In the genomic region with DNA sequence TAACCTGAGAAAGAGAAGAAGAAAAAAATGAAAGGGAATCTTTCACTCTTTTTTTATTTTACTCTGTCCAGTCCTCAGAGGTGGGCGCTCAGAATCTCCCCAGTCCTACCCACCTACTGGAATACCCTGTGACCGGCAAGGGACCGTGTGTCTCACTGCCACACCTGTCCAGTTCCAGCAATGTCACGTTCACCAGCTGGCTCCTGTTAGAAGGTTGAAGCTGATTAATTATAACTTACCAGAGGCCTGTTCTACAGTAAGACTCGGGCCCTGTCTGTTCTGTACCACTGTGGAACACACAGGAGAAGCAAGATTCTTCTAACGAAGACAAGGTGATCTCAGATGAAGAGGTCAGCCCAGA, we compare ENCODE assay signal across 9 mouse cellular contexts.
DNase-seq lines count a peak whose midpoint lies in the region; ATAC-seq and TF ChIP-seq lines count a peak whose summit lies in the region.
"Had no signal": no experiment of that assay in that cellular context is flagged by ENCODE, and none has a peak within 500 bp of the region (broad histone marks: within the 10 kb centered on the region; RNA-seq: fewer than 3 reads in every experiment).

No protein-coding gene starts in this region.

- WGBS in heart, embryonic 14.5 days: 64% methylated on average over 6 of the region's 6 CpGs
- 63% methylated on average over 6 of the region's 6 CpGs for WGBS in lung, embryonic 14.5 days
- 63% methylated on average over 6 of the region's 6 CpGs for WGBS in forebrain, embryonic 16.5 days
- WGBS in intestine, embryonic 16.5 days: 48% methylated on average over 6 of the region's 6 CpGs

- intact Hi-C loops in left cerebral cortex, postnatal 4 days (cut with DNase I): no loop called here

- peak overlapping the region; percentile 56 for H3K9ac ChIP-seq in heart, embryonic 14.5 days (ENCODE audit: low read length)
- H3K9ac ChIP-seq in lung, embryonic 14.5 days: no peak overlapping the region
- H3K9ac ChIP-seq in forebrain, embryonic 16.5 days (replicated peaks; ENCODE audit: low read depth, low read length): no peak overlapping the region
- no peak overlapping the region for H3K9ac ChIP-seq in intestine, embryonic 16.5 days (ENCODE audit: low read depth, low read length)
- H3K9ac ChIP-seq: liver, postnatal 0 days had no signal

- no peaks in the 10 kb centered on the region for H3K36me3 ChIP-seq in heart, embryonic 14.5 days (ENCODE audit: control insufficient read depth, insufficient read depth, low read length)
- no peaks in the 10 kb centered on the region for H3K36me3 ChIP-seq in lung, embryonic 14.5 days (ENCODE audit: insufficient read depth)
- H3K36me3 ChIP-seq in forebrain, embryonic 16.5 days (ENCODE audit: control insufficient read depth, insufficient read depth): no peaks in the 10 kb centered on the region
- no peaks in the 10 kb centered on the region for H3K36me3 ChIP-seq in intestine, embryonic 16.5 days (ENCODE audit: control insufficient read depth, insufficient read depth, low read length)

- no peak for ATAC-seq in heart, embryonic 14.5 days (ENCODE audit: insufficient number of reproducible peaks, insufficient read depth, low FRiP score, low read depth)
- ATAC-seq in lung, embryonic 14.5 days (ENCODE audit: insufficient read depth): peak; percentile 16; the same call in 1 of the 2 replicates
- 0 out of 2 replicates have a peak, but pooled peaks have one; percentile 3 for ATAC-seq in forebrain, embryonic 16.5 days
- no peak for ATAC-seq in intestine, embryonic 16.5 days
- ATAC-seq: liver, postnatal 0 days had no signal

- no peaks in the 10 kb centered on the region for H3K27me3 ChIP-seq in heart, embryonic 14.5 days (ENCODE audit: control insufficient read depth, insufficient read depth, low read length)
- no peaks in the 10 kb centered on the region for H3K27me3 ChIP-seq in lung, embryonic 14.5 days (ENCODE audit: insufficient read depth, low read length)
- peaks cover 9% of the 10 kb centered on the region; the same call in 1 of the 2 replicates for H3K27me3 ChIP-seq in forebrain, embryonic 16.5 days (replicated peaks; ENCODE audit: control insufficient read depth, insufficient read depth, low read length)
- no peaks in the 10 kb centered on the region for H3K27me3 ChIP-seq in intestine, embryonic 16.5 days (replicated peaks; ENCODE audit: control insufficient read depth, insufficient read depth, low read length)

- no peaks in the 10 kb centered on the region for H3K9me3 ChIP-seq in heart, embryonic 14.5 days (ENCODE audit: control insufficient read depth, low read length)
- H3K9me3 ChIP-seq in lung, embryonic 14.5 days (ENCODE audit: low read depth, low read length): no peaks in the 10 kb centered on the region
- no peaks in the 10 kb centered on the region for H3K9me3 ChIP-seq in forebrain, embryonic 16.5 days (ENCODE audit: control insufficient read depth, low read length)
- no peaks in the 10 kb centered on the region for H3K9me3 ChIP-seq in intestine, embryonic 16.5 days (ENCODE audit: control insufficient read depth, low read length)

- no peak for TF ChIP-seq CTCF in lung, embryonic 14.5 days (IDR thresholded peaks at IDR 0.05; ENCODE audit: low read depth)

- peak overlapping the region; percentile 41 to 81; a peak in 3 of 4 replicates for H3K27ac ChIP-seq in heart, embryonic 14.5 days (replicated peaks in 1 of 2; ENCODE audit: control insufficient read depth in 1 of 2, insufficient read depth in 1 of 2, low read depth in 2 of 2, low read length in 2 of 2)
- peak overlapping the region; percentile 84; the same call in 1 of the 2 replicates for H3K27ac ChIP-seq in lung, embryonic 14.5 days (ENCODE audit: low read depth)
- H3K27ac ChIP-seq in forebrain, embryonic 16.5 days (ENCODE audit: low read length): no peak overlapping the region
- H3K27ac ChIP-seq in intestine, embryonic 16.5 days (ENCODE audit: low read length): peak overlapping the region; percentile 83

- H3K4me1 ChIP-seq in heart, embryonic 14.5 days (ENCODE audit: control insufficient read depth in 2 of 2, insufficient read depth in 2 of 2, low read length in 2 of 2): peaks cover 25 to 48% of the 10 kb centered on the region in 2 experiments
- H3K4me1 ChIP-seq in lung, embryonic 14.5 days (ENCODE audit: insufficient read depth): peaks cover 18% of the 10 kb centered on the region
- H3K4me1 ChIP-seq in forebrain, embryonic 16.5 days (replicated peaks; ENCODE audit: control insufficient read depth, insufficient read depth, low read length): peaks cover 20% of the 10 kb centered on the region
- peaks cover 48% of the 10 kb centered on the region for H3K4me1 ChIP-seq in intestine, embryonic 16.5 days (ENCODE audit: control insufficient read depth, insufficient read depth, low read length)

- no peak for DNase-seq in heart, adult 18-20 months
- DNase-seq in lung, embryonic 14.5 days: no peak
- DNase-seq in lung, postnatal 10 days: no peak
- DNase-seq in left cerebral cortex, postnatal 4 days: no peak
- DNase-seq: layer of hippocampus, adult 9-11 months had no signal

- peak overlapping the region; percentile 43 for H3K4me2 ChIP-seq in heart, embryonic 14.5 days (ENCODE audit: low read length)
- H3K4me2 ChIP-seq in lung, embryonic 14.5 days: 0 out of 2 replicates have a peak overlapping the region, but pooled peaks have one; percentile 10
- peak overlapping the region; percentile 30 for H3K4me2 ChIP-seq in forebrain, embryonic 16.5 days (ENCODE audit: low read length)
- no peak overlapping the region for H3K4me2 ChIP-seq in intestine, embryonic 16.5 days (ENCODE audit: low read depth, low read length)

- no peak overlapping the region for H3K4me3 ChIP-seq in heart, embryonic 14.5 days (ENCODE audit: control insufficient read depth in 1 of 2, insufficient read depth in 1 of 2, low read depth in 1 of 2, low read length in 2 of 2)
- no peak overlapping the region for H3K4me3 ChIP-seq in lung, embryonic 14.5 days (ENCODE audit: low read depth, low read length)
- H3K4me3 ChIP-seq in forebrain, embryonic 16.5 days (replicated peaks; ENCODE audit: low read length): no peak overlapping the region
- no peak overlapping the region for H3K4me3 ChIP-seq in intestine, embryonic 16.5 days (ENCODE audit: low read length)

Comparison
In these comparisons a context has a peak if more than half of its experiments do, and no peak if none do; other contexts are left out.
1. ATAC-seq: peak in lung, embryonic 14.5 days (single experiment) and forebrain, embryonic 16.5 days (single experiment); none in heart, embryonic 14.5 days (single experiment) and intestine, embryonic 16.5 days (single experiment).